Mouse (Mus musculus) hematopoietic stem cell, adult 5-6 weeks (primary cell): ENCODE measurements at regions not wholly inside any gene's neighbourhood (a gene's known extent, or its start where the extent isn't known, plus 50 kb on each side); places are given as distances from the start of the nearest gene placed in this dataset.
A peak's percentile ranks its signal among the peaks of the same experiment; 100 is the strongest.

Source experiments
- ATAC-seq, 2 experiments: fragments of 125-278 bp in 1 of 2; replicated peaks in 1 of 2; 2 replicates each; pipeline ENCODE4 v1.8.0; 2016 to 2017; ENCODE audit warnings: inconsistent platforms in 2 of 2, mild to moderate bottlenecking in 2 of 2, moderate number of reproducible peaks in 2 of 2, low read depth in 1 of 2, moderate TSS enrichment in 1 of 2; ENCODE audit not compliant: low FRiP score in 2 of 2, poor library complexity in 2 of 2, severe bottlenecking in 2 of 2, insufficient read depth in 1 of 2, low TSS enrichment in 1 of 2

DNA sequence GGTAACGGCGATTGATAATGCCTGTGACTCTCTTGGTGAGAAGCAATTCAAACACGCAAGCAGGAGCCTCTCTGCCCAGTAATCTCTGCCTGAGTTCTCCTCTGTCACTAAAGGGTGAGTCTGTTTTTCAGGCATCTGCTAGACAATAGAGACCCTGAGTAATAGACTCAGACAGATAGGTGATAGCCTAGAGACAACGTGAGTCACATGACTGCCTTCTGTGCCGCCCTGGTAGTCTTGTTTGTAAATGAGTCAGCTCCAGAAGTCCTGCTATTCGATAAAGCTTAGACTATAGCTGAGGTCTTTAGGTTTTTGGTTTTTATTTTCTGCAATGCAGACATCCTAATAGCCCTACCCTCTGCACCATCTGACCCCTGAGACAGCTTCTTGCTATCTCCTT lies 126.9 kb downstream of the Gm9376 start:
- no peak for ATAC-seq

DNA sequence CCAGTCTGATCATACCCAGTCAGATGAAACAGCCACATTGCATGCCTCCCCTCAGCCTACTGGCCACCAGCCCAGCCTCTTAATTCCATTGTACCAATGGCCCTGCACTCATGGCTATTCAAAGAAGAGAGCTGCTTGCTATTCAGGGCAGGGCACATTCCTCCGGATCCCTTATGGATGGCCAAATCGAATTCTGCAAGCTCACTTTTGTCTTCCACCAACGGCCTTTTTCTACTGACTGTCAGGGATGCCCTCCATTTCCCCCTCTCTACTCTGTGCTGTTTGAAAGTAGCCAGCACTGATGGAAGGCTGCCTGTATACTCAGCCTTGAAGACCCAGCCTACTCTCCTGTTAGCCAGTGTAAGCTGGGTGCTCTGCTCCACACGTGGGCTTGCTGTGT lies 147.5 kb downstream of the Gm9376 start:
- ATAC-seq, result no peak

DNA sequence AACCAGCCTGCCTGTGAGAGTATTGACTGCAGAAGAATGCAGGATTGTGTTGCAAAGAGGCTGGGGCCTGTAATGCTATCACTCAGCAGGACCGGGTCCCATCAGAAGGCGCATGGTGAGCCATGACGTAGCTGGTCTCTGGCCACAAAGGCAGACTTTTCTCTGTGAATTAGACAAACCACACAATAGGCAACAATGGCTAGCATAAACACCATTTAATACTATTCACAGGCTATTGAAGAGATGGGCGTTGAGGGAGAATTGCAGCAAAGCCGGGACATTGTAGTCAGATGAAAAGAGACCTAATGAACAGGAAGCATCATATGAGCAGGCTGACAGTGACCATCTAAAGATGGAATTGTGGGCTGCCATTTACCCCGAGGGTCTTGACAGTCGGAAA lies 149.4 kb downstream of the Gm9376 start:
- no peak for ATAC-seq

DNA sequence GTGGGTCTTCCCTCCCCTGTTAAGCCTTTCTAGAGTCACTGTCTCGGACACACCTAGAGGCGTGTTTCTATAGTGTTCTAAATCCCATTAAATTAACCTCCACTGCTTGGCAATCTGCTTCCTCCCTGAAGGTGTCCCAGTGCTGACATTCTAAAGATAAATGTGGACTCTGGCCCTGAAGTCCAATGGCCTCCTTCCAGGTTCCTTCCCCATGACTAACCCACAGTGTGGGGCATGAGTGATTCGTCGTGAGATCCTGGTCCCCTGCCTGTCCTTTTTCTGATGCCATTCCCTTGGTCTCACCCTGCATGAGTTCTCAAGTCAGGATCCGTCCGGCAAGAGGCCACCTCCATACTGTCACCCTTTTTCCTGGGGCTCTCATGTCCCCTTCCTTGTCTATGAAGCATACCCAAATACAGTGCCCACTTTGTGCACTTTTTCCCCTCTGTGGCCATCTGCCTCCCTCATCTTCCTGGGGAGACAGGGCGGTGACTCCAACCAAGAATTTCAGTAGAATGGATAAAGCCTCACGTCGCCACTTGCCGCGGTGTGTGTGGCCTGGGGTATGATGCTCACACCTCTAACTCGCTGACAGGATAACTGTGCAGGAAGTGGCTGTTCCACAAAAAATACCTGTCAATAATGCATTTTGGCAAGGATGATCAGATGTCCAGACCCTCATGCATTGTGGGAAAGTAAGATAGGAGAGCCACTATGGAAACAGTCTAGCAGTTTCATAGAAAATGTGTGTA lies 152.9 kb downstream of the Gm9376 start:
- no peak for ATAC-seq

DNA sequence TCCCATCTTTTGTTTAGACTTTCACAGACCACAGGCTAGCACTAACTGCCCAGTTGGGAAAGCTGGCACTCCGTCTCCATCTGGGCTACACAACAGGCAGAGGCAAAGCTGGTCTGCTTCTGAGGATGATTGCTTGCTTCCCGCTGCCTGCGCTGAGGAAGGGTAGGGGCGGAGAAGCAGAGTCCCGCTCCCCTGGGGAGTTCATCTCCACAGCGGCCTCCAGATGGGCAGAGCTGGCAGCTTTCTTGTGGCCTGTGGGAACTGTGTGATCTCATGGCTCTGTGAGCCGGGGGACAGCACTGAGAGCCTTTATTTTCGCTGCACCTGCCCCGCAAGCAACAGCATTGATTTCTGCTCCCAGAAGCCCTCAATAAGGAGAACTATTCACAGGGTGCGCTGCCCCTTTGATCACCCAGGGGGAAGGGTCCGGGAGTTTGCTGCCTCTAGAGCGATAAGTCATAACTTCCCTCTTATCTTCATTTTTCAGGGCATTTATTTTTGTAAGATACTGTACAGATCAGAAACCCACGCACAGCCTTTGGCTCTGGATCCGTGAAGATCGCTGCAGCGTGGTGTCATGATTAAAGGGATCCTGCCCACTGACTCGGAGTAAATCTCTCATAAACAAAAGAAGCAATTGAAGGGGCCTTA lies 155.7 kb downstream of the Gm9376 start:
- ATAC-seq, result peak; percentile 46 to 49

DNA sequence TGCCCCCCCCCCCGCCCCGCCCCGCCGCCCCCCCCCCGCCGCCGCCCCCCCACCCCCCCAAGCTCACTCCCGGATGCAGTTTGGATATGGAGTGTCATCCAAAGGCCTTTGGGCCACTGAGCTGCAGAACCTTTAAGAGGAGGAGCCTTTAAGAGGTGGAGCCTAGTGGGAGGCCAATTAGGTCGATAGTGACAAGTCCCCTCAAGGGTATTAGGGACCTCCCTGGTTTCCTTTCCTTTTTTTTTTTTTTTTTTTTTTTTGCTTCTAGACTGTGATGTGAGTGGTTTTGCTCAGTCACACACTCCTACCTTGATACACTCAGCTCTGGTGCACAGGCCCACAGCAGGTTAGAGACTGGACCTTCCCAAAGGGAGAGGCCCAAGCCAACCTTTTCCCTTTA lies 156.5 kb downstream of the Gm9376 start:
- ATAC-seq, result peak; percentile 61 to 64; a peak in 3 of 4 replicates

DNA sequence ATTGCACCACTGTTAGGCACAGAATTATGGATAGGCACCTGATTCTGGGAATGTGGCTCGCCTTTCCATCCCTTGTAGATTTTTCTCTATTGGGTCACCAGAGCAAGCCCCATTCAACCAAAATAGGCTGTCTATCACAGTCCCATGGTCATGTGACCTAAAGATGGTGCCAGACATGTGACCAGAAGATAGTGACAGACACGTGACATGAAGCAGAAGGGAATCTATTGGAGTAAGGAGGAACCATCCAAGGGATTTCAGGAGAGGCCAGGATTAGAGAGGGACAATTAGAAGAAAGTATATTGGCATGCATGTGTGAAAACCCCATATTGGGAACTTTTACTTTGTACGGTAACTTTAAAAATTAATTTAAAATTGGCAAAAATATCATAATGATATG lies 159.8 kb downstream of the Gm9376 start:
- no peak for ATAC-seq

DNA sequence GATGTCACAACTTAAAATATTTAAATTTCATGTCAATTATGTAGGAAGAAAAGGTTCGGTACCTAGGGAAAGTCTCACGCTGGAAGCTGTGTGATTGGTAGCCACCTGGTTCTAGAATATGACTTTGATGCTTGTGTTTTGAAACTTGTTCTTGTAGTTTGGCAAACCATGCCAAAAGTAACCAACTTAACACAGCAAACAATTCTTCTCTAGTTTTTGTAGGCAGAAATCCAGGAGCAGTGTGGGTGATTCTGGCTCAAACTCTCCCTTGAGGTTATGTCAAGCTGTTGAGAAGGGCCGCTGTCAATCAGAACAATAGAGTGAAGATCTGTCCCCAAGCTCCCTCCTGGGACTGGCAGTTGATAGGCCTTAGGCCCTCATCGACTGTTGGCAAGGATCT lies 163.5 kb downstream of the Gm9376 start:
- no peak for ATAC-seq

DNA sequence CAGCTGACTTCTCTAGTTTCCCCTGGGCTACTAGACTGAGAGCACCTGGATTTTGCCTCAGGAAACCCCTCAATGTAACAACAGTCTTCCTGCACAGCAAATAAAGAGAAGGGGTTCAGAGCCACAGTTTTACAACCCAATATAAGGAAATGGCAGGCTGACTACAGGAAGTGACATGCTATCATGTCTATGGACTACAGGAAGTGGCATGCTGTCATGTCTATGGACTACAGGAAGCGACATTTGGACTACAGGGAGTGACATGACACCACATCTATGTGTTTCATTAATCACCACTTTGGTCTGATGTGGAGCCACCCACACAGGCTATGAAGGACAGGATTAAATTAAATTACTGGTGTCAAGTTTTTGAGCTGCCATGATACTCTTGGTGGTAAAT lies 164.0 kb downstream of the Gm9376 start:
- no peak; a peak in 1 of 4 replicates for ATAC-seq

DNA sequence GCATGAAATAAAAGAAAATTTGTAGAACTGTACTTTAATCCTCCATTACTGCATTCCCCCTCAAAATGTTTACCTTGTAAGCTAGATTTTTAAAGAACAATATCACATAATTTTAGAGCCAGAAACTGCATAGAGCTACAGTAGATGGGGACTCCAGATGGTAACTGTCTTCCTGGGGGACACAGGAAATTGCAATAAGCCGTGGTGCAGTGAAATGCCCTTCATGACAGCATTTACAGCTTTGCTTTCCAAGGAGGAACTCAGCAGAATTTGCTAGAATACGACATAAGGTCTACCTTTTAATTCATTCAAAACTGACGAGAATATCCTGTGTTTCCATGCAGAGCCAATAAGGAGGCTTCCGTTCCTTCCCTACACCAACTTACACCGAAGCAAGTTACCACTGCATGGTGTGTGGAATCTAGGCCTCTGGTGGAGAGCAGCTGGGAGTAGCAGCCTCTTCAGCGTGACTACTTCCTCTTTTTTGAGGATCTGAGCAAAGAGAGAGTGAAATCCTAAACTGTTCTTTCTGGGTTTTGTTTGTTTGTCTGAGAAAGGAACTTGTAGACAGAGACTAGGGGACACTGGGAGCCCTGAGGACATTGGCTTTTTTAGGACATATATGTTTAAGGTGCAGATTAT lies 164.6 kb downstream of the Gm9376 start:
- peak; percentile 91 to 99 for ATAC-seq
